Mouse (Mus musculus) hindbrain, embryonic 16.5 days (tissue): ENCODE results near the gene Cdh6. TPM values are rescaled to one million over a fixed set of nuclear protein-coding genes. Genes with fewer than 3 reads are reported as not detected.

ENCODE experiments used
- ATAC-seq: fragments of 200-750 bp; cut with Nextera tagmentation; 2 replicates; pipeline ENCODE4 v1.8.0; 2017; ENCODE audit warnings: moderate TSS enrichment, moderate library complexity
- H3K27ac ChIP-seq: fragments of 300-500 bp; sonication (generic); 2 replicates; pipeline ENCODE4 v1.5.1; 2014; ENCODE audit warnings: low read depth, mild to moderate bottlenecking, control low read depth, low read length, moderate library complexity
- H3K27me3 ChIP-seq: fragments of 300-500 bp; sonication (generic); replicated peaks from 2 replicates; pipeline ENCODE4 v1.6.1; 2014; ENCODE audit warnings: low read length; ENCODE audit not compliant: control insufficient read depth, insufficient read depth
- H3K36me3 ChIP-seq: fragments of 300-500 bp; sonication (generic); 2 replicates; pipeline ENCODE4 v1.6.1; 2014; ENCODE audit warnings: mild to moderate bottlenecking, low read length, moderate library complexity, mixed read lengths; ENCODE audit not compliant: control insufficient read depth, insufficient read depth
- H3K4me1 ChIP-seq: fragments of 300-500 bp; sonication (generic); 2 replicates; pipeline ENCODE4 v1.6.1; 2014; ENCODE audit warnings: low read depth, low read length; ENCODE audit not compliant: control insufficient read depth, insufficient read depth
- H3K4me2 ChIP-seq: fragments of 300-500 bp; sonication (generic); 2 replicates; pipeline ENCODE4 v1.6.1; 2014; ENCODE audit warnings: mild to moderate bottlenecking, low read length, control low read depth, moderate library complexity
- H3K4me3 ChIP-seq: fragments of 300-500 bp; sonication (generic); 2 replicates; pipeline ENCODE4 v1.5.1; 2014; ENCODE audit warnings: mild to moderate bottlenecking, low read length, control low read depth, moderate library complexity
- H3K9ac ChIP-seq: fragments of 300-500 bp; sonication (generic); 2 replicates; pipeline ENCODE4 v1.6.1; 2014; ENCODE audit warnings: low read depth, mild to moderate bottlenecking, control low read depth, low read length, moderate library complexity
- H3K9me3 ChIP-seq: fragments of 300-500 bp; sonication (generic); 2 replicates; pipeline ENCODE4 v1.6.1; 2014; ENCODE audit warnings: mild to moderate bottlenecking, low read length, moderate library complexity; ENCODE audit not compliant: control insufficient read depth
- WGBS: fragments of 180-500 bp; shearing (Covaris S2); extraction: QIAGEN DNeasy Blood & Tissue Kit; methylation state at CpG from one replicate; pipeline ENCODE4 v1.1.7; 2014; 5-methylcytosine and 5-hydroxymethylcytosine counted together
- polyA plus RNA-seq: library from polyadenylated mRNA; unstranded; fragments of >200 nt; fragmentation: Nextera tagmentation; extraction: Ambion mirVana; gene quantifications from 2 replicates; pipeline ENCODE4 v1.2.1, GENCODE M21; 2015

Cdh6 gene
- polyA plus RNA-seq, 1 experiment from 2014 or later, result 18.5 TPM

DNA sequence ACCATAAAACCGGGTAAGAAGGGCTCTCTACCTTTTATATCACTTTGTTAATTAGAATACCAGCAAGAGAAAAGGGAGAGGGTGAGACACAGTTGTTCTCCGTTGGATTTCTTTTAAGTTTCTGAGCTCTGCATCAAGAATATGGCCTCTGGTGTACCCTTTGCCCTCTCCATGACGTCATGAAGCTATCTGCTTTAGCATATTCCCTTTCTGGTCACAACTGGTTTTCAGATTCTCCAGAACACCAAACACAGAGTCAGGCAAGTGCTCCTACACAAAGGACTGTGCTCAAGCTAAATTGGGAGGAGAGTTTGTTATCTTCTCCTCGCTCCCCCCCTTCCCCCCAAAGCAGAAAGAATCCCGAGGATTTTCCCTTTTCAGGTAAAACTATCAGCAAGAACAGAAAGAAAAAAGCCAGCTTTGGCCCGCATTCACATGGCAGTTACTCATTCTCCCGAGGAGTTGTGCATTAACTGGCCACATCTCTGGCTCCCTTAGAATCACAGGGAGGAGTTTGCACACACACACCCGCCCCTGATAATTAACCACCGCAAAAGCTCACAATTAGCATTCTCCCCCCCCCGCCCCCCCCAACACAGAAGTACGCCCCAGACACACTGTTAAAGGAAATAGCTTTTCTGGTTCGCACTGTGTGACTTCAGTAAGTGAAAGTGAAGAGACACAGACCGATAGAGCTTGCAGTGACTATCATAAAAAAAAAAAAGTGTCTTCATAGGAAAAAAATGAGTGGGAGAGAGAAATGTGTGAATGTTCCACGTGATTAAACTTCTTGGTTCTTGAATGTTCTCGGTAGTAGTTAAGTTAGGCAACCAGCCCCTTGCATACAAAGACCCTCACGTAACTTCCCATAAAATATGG lies 1.8 kb downstream of the Cdh6 start:
- WGBS, result under 1% methylated on average over 16 of the region's 16 CpGs

DNA sequence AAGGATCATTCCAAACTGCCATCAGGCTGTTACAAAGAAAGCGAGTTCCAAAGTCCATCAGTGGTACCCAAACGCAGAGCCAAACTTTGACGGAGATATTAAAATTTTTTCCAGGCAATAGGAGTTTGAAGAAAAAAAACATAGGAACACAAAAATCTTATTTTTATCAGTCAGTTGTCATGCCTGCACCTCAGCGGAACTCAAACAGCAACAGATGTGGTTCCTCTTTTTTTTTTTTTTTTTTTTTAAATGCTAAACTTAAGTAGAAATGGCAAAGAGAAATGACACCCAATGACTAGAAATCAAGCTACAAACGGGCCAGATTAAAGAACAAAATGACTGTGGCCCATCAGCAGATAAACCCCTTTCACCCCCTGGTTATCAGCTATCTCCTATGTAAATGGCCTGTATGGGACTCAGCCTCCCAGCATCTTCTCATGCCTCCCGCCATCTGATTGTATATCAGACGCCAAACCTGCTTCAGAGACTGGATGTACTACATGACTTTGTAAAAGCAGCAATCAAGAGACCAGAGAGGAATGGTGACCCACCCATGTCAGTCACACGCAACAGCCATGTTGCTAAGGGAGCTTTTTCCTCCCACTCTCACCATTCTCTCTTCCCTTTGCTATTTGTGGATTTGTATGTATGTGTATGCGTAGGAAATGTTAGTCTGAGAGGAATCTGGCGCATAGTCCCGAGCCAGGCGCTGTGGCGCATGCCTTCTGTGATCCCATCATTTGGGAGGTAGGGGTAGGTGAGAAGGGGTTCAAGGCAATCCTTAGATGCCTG lies 8.2 kb downstream of the Cdh6 start:
- ATAC-seq, result no peak
- H3K4me3 ChIP-seq, result no peak overlapping the region
- H3K27ac ChIP-seq, result no peak overlapping the region
- no peaks in the 10 kb centered on the region for H3K36me3 ChIP-seq
- no peaks in the 10 kb centered on the region for H3K9me3 ChIP-seq
- no peak overlapping the region for H3K4me2 ChIP-seq
- 91% methylated on average over 13 of the region's 13 CpGs for WGBS
- H3K27me3 ChIP-seq, result no peaks in the 10 kb centered on the region
- no peak overlapping the region for H3K9ac ChIP-seq
- no peaks in the 10 kb centered on the region for H3K4me1 ChIP-seq

More for the DNA sequence above, 1.8 kb downstream of the Cdh6 start:
- Histone ChIP-seq H3K9me3 (no peaks in the 10 kb centered on the region), H3K4me2 (peak overlapping the region; percentile 92), H3K4me1 (peaks cover 6% of the 10 kb centered on the region; the same call in 1 of the 2 replicates), H3K36me3 (no peaks in the 10 kb centered on the region), H3K4me3 (peak overlapping the region; percentile 78), H3K27ac (peak overlapping the region; percentile 14; the same call in 1 of the 2 replicates), H3K27me3 (no peaks in the 10 kb centered on the region), H3K9ac (peak overlapping the region; percentile 77)
- ATAC-seq, result no peak

DNA sequence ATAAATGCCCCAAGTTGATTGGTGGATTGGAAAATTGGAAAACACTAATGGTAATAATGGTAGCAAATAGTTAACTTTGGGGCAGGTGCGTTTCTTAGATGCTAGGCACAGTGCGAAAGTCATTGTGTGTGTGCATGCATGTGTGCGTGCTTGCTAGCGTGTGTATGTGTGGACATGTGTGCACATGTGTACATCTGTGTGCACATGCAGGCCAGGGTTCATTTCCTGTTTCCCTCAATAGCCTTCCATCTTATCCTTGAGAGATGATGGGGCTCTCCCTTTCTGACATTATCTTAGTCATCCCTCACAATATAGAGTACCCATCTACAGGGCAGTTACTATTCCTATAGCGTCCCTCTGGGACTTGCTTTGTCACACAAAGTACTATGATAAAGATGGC lies 17.7 kb downstream of the Cdh6 start:
- H3K4me2 ChIP-seq, result no peak overlapping the region
- no peak overlapping the region for H3K27ac ChIP-seq
- no peaks in the 10 kb centered on the region for H3K27me3 ChIP-seq
- H3K4me1 ChIP-seq, result no peaks in the 10 kb centered on the region
- no peak overlapping the region for H3K4me3 ChIP-seq
- H3K9ac ChIP-seq, result no peak overlapping the region
- H3K36me3 ChIP-seq, result no peaks in the 10 kb centered on the region
- 95% methylated on average over 5 of the region's 5 CpGs for WGBS
- H3K9me3 ChIP-seq, result no peaks in the 10 kb centered on the region
- no peak for ATAC-seq

DNA sequence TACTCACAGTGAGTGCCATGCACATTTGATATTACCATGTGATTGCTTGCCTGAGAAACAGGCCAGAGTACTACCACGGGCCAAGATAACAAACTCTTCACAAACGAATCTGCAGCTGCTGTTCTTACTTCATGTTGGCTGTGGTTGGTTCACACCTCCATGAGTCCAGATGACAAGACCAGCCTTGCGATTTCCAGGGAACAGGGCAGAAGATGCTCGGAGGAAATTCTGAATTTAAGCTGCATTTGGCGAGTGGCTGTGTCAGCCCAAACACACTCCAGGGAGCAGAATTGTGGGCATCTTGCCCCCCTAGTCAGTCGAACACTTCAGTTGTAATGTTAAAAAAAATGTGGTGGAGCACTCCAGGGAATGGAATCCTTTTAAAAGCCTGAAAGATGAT lies 18.1 kb downstream of the Cdh6 start:
- 83% methylated on average over 6 of the region's 6 CpGs for WGBS
- Histone ChIP-seq H3K9ac (no peak overlapping the region), H3K4me2 (no peak overlapping the region), H3K27ac (no peak overlapping the region), H3K27me3 (no peaks in the 10 kb centered on the region), H3K9me3 (no peaks in the 10 kb centered on the region), H3K36me3 (no peaks in the 10 kb centered on the region), H3K4me1 (no peaks in the 10 kb centered on the region), H3K4me3 (no peak overlapping the region)
- ATAC-seq, result no peak

DNA sequence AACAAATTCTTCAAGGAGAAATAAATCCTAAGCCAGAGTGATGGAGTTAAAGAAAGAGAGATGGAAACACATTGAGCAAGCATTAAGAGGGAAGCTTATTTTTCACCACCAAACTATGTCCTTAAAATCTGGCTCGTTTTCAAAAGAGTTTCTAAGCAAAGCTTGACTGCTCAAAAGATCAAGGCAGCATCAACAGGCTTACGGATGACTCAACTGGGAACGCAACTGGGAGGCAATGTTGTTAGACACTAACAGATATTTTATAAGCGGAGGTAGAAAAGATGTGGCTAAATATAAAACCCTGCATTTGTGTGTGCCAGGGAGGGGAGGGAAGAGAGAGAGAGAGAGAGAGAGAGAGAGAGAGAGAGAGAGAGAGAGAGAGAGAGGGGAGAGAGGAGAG lies 31.5 kb downstream of the Cdh6 start:
- no peak for ATAC-seq
- Histone ChIP-seq H3K27ac (no peak overlapping the region), H3K4me3 (no peak overlapping the region), H3K9me3 (no peaks in the 10 kb centered on the region), H3K4me2 (no peak overlapping the region), H3K4me1 (no peaks in the 10 kb centered on the region; the same call in 1 of the 2 replicates), H3K36me3 (no peaks in the 10 kb centered on the region), H3K9ac (no peak overlapping the region), H3K27me3 (no peaks in the 10 kb centered on the region)
- 65% methylated on average over 4 of the region's 4 CpGs for WGBS

DNA sequence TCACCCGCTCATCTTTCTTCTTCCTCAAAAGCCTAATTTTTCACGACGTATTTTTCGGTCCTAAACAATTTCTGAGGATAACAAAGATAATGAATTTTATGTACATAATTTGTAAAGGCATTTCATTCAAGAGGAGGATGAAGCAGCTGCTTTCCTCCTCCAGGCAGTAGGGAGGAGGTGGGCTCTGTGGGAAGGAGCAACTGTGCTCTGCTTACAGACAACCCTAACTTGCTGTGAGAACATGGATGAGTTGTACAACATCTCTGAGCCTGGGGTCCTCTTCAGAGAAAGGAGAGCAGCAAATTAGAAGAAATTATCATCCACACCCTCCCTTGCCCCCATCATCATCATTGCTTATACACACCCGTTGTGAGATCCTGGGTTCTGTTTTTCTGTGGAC lies 33.8 kb downstream of the Cdh6 start:
- Histone ChIP-seq H3K9me3 (no peaks in the 10 kb centered on the region), H3K27me3 (no peaks in the 10 kb centered on the region), H3K27ac (no peak overlapping the region), H3K36me3 (no peaks in the 10 kb centered on the region), H3K4me2 (no peak overlapping the region), H3K4me1 (peaks cover 4% of the 10 kb centered on the region; the same call in 1 of the 2 replicates), H3K9ac (no peak overlapping the region), H3K4me3 (no peak overlapping the region)
- no peak for ATAC-seq
- WGBS, result 72% methylated on average over 5 of the region's 5 CpGs

DNA sequence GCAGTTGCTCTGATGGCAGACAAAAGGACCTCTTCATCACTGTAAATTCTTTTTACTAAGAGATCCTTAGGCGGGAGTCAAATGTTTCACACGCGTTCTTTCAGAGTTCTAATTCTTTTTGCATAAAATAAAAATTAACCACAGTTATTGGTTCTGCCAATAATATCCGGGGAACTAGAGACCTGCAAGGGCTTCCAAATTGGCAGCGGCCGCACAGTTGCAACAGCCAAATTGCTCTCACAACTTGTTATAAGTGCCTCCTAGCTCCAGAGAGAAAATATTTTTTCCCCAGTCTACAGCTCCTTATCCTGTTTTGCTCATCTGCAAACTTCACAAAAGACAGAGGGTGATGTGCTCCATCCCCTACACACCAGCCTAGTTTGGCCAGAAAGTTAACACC lies 36.3 kb downstream of the Cdh6 start:
- Histone ChIP-seq H3K27ac (no peak overlapping the region), H3K9ac (no peak overlapping the region), H3K4me2 (no peak overlapping the region), H3K9me3 (no peaks in the 10 kb centered on the region), H3K4me1 (peaks cover 4% of the 10 kb centered on the region; the same call in 1 of the 2 replicates), H3K27me3 (no peaks in the 10 kb centered on the region), H3K36me3 (no peaks in the 10 kb centered on the region), H3K4me3 (no peak overlapping the region)
- WGBS, result 74% methylated on average over 6 of the region's 6 CpGs
- no peak for ATAC-seq

DNA sequence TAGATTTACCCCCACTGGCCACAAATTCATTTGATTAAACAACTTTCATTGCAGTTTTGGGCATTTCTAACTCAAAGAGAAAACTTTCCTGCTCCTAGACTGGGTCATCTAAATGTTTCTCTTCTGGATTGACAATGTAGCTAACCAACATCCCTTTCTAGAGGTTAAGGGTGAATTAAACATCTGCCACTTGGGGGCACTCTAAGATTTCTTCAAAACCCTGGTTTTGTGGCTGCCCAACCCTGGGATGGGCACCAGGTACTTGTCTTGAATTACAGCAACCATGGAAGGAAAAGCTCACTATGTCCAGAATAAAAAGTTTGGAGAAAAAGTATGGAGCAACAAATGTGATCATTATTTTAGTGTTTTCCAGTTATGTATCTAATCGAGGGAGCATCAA lies 39.4 kb downstream of the Cdh6 start:
- ATAC-seq, result no peak
- Histone ChIP-seq H3K4me1 (peaks cover 4% of the 10 kb centered on the region; the same call in 1 of the 2 replicates), H3K27ac (no peak overlapping the region), H3K4me3 (no peak overlapping the region), H3K36me3 (no peaks in the 10 kb centered on the region), H3K4me2 (no peak overlapping the region), H3K27me3 (no peaks in the 10 kb centered on the region), H3K9ac (no peak overlapping the region), H3K9me3 (no peaks in the 10 kb centered on the region)
- 67% methylated on average over 1 of the region's 1 CpGs for WGBS

DNA sequence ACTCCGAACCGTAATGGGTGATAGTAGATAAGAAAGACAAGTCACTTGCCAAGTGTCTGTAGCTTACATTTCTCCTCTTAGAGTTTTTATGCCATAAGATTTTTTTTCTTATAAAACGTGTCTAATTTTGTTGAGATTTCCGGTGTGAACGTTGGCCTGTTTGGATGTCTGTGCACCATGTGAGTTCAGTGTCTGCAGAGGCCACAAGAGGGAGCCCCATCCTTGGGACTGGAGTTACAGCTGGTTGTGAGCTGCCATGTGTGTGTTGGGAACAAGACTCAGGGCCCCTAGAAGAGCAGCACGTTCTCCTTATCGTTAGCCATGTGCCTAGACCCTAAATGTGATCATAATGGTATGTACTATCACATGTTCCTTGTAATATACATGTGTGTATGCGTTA lies 40.1 kb downstream of the Cdh6 start:
- H3K4me2 ChIP-seq, result no peak overlapping the region
- no peaks in the 10 kb centered on the region for H3K36me3 ChIP-seq
- H3K4me1 ChIP-seq, result peaks cover 4% of the 10 kb centered on the region; the same call in 1 of the 2 replicates
- H3K9ac ChIP-seq, result no peak overlapping the region
- WGBS, result 94% methylated on average over 8 of the region's 8 CpGs
- H3K27ac ChIP-seq, result no peak overlapping the region
- H3K9me3 ChIP-seq, result no peaks in the 10 kb centered on the region
- H3K4me3 ChIP-seq, result no peak overlapping the region
- no peaks in the 10 kb centered on the region for H3K27me3 ChIP-seq
- no peak for ATAC-seq
